Mouse (Mus musculus): ENCODE data around the gene Pglyrp1. TPM values are rescaled to one million over a fixed set of nuclear protein-coding genes. Genes with fewer than 3 reads are reported as not detected.
A peak's percentile ranks its signal among the peaks of the same experiment; 100 is the strongest.
"Not testable (repeated sequence)": the region's sequence is repeated elsewhere in the genome, so short reads cannot be mapped to it uniquely, and the experiment has no call there.

Pglyrp1 gene
- polyA plus RNA-seq (2016; fragmentation: Nextera tagmentation; extraction: Ambion mirVana): 0.33 and 0.58 TPM in 2 replicates

- H3K4me1 ChIP-seq; H3K27ac ChIP-seq; H3K36me3 ChIP-seq; DNase-seq (ENCODE audit: low spot score); H3K9me3 ChIP-seq (replicated peaks); H3K4me3 ChIP-seq; H3K27me3 ChIP-seq (ENCODE audit: low read depth, poor library complexity, severe bottlenecking): not testable (repeated sequence)
- 100% methylated on average over 1 of the region's 8 CpGs for WGBS
These were observed at the start of gene Pglyrp1 for GRCm38 (mm10) chr7:18871031-18871430. Pglyrp1 (plus strand) TSS chr7:18871331.

- H3K4me1 ChIP-seq: no peaks in the 10 kb centered on the region
- H3K27ac ChIP-seq: no peak within 1 kb of the TSS
- no peaks in the 10 kb centered on the region for H3K27me3 ChIP-seq (ENCODE audit: low read depth, poor library complexity, severe bottlenecking)
- no peak within 1 kb of the TSS for H3K4me3 ChIP-seq
- WGBS: 71% methylated on average over 3 of the region's 3 CpGs
- peak; percentile 13 for DNase-seq (ENCODE audit: low spot score)
- H3K9me3 ChIP-seq (replicated peaks): no peaks in the 10 kb centered on the region
- no peaks in the 10 kb centered on the region for H3K36me3 ChIP-seq
These were observed 49.6 kb upstream of the Pglyrp1 start, which contains the start of gene Psg17 for GRCm38 (mm10) chr7:18821507-18821906. Psg17 (minus strand) TSS chr7:18821607.

DNA sequence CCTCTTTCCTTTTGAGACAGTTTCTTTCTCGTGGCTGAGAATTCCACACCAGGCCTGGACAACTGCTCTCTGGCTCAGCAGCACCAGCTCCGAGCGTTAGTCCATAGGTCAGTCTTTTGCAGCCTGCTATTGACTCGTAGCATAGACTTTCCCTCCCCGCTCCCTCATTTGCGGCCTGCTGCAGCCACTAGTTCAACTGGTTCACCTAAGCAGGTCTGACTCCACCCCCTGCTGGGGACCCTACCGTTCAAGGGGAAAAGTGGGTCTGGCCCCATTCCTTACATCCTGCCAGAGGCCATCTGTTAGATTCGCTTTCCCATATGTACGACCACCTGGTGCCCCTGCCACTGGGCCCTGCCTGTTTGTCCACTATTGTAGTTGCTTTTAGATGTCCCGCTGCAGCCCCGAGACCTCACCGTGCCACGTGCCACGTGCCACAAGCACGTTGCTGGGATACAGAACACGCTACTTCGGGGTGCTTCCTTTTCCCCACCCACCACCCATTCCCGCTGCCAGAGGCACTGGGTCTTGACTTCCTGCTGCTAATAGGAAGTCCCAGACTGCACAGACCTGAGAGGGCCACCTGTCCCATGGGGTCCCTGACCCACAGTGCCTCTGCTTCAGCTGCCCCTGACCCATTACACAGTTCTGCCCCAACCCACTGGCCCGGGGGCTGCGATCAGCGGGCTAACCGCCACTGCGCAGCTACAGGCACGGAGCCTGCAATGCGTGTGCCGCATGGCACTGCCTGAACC lies 43.2 kb upstream of the Pglyrp1 start:
- DNase-seq (ENCODE audit: low spot score): no peak
- Histone ChIP-seq H3K4me1 (peaks cover 5% of the 10 kb centered on the region; the same call in 1 of the 2 replicates), H3K4me3 (no peak overlapping the region), H3K27me3 (ENCODE audit: low read depth, poor library complexity, severe bottlenecking) (no peaks in the 10 kb centered on the region), H3K27ac (no peak overlapping the region), H3K36me3 (no peaks in the 10 kb centered on the region), H3K9me3 (replicated peaks) (no peaks in the 10 kb centered on the region)
- 66% methylated on average over 26 of the region's 26 CpGs for WGBS

GRCm38 (mm10) chr7:18828592-18828991 lies 42.5 kb upstream of the Pglyrp1 start:
- Histone ChIP-seq H3K4me3 (no peak overlapping the region), H3K9me3 (replicated peaks) (no peaks in the 10 kb centered on the region), H3K36me3 (no peaks in the 10 kb centered on the region), H3K27me3 (ENCODE audit: low read depth, poor library complexity, severe bottlenecking) (no peaks in the 10 kb centered on the region), H3K4me1 (peaks cover 5% of the 10 kb centered on the region; the same call in 1 of the 2 replicates), H3K27ac (no peak overlapping the region)
- WGBS: 66% methylated on average over 9 of the region's 9 CpGs
- no peak for DNase-seq (ENCODE audit: low spot score)

GRCm38 (mm10) chr7:18829545-18829944 lies 41.6 kb upstream of the Pglyrp1 start:
- H3K4me3 ChIP-seq: no peak overlapping the region
- no peaks in the 10 kb centered on the region for H3K36me3 ChIP-seq
- 91% methylated on average over 7 of the region's 7 CpGs for WGBS
- H3K4me1 ChIP-seq: peaks cover 5% of the 10 kb centered on the region; the same call in 1 of the 2 replicates
- H3K27ac ChIP-seq: no peak overlapping the region
- H3K9me3 ChIP-seq (replicated peaks): no peaks in the 10 kb centered on the region
- H3K27me3 ChIP-seq (ENCODE audit: low read depth, poor library complexity, severe bottlenecking): no peaks in the 10 kb centered on the region
- no peak for DNase-seq (ENCODE audit: low spot score)

- H3K27ac ChIP-seq: no peak overlapping the region
- no peaks in the 10 kb centered on the region for H3K9me3 ChIP-seq (replicated peaks)
- WGBS: 47% methylated on average over 13 of the region's 13 CpGs
- H3K4me1 ChIP-seq: peaks cover 5% of the 10 kb centered on the region; the same call in 1 of the 2 replicates
- no peak for DNase-seq (ENCODE audit: low spot score)
- no peak overlapping the region for H3K4me3 ChIP-seq
- no peaks in the 10 kb centered on the region for H3K27me3 ChIP-seq (ENCODE audit: low read depth, poor library complexity, severe bottlenecking)
- no peaks in the 10 kb centered on the region for H3K36me3 ChIP-seq
These were observed 38.8 kb upstream of the Pglyrp1 start for GRCm38 (mm10) chr7:18832298-18832697.

DNA sequence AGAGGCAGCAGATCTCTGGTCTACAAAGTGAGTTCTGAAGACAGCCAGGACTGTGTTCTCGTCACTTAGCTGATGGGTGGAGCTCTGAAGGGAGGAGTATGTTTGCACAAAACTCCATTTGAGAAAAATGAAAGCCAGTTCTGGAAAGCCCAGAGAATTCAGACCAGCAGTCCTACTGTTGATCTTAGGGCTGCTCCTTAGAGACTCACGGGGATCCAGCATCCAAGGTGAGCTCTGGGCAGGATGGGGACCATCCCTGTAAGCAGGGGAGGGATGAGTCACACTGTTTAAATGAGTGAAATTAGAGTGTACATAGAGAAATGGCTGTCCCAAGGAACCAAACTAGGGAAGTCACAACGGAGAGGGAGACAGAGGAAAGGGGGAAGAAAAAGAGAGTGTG lies 31.3 kb upstream of the Pglyrp1 start, which contains the start of gene Mill2:
Gene Mill2, plus strand, starts transcription at position 102 of the 400 bp plus-strand sequence.
- DNase-seq (ENCODE audit: low spot score): no peak
- Histone ChIP-seq H3K4me1 (peaks cover 10% of the 10 kb centered on the region), H3K9me3 (replicated peaks) (no peaks in the 10 kb centered on the region), H3K36me3 (no peaks in the 10 kb centered on the region), H3K4me3 (peak within 1 kb of the TSS; percentile 44), H3K27me3 (ENCODE audit: low read depth, poor library complexity, severe bottlenecking) (no peaks in the 10 kb centered on the region), H3K27ac (peak within 1 kb of the TSS; percentile 53; the same call in 1 of the 2 replicates)
- 26% methylated on average over 3 of the region's 3 CpGs for WGBS

GRCm38 (mm10) chr7:18840386-18841173 lies 30.6 kb upstream of the Pglyrp1 start:
- H3K27me3 ChIP-seq (ENCODE audit: low read depth, poor library complexity, severe bottlenecking): no peaks in the 10 kb centered on the region
- no peaks in the 10 kb centered on the region for H3K36me3 ChIP-seq
- peak overlapping the region; percentile 53 for H3K27ac ChIP-seq
- 7% methylated on average over 14 of the region's 17 CpGs for WGBS
- peak overlapping the region; percentile 44 for H3K4me3 ChIP-seq
- no peaks in the 10 kb centered on the region for H3K9me3 ChIP-seq (replicated peaks)
- peaks cover 10% of the 10 kb centered on the region for H3K4me1 ChIP-seq
- peak; percentile 57 for DNase-seq (ENCODE audit: low spot score)

DNA sequence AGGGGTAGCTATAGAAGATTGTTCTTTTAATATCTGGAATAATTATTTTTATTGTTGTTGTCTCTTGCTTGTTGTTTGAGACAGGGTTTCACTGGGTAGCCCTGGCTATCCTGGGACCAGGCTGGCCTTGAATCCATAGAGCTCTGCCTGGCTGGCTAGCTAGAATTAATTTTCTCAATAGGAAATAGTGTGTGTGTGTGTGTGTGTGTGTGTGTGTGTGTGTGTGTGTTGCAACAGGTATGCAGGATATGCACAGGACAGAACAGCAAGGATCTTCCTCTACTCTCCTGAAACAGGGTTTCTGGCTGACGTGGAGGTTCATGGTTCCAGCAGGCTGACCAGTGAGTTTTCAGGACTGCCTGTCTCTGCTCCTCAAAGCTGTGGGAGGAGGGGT lies 30.0 kb upstream of the Pglyrp1 start:
- Histone ChIP-seq H3K27ac (no peak overlapping the region; the same call in 1 of the 2 replicates), H3K4me1 (peaks cover 10% of the 10 kb centered on the region), H3K9me3 (replicated peaks) (no peaks in the 10 kb centered on the region), H3K27me3 (ENCODE audit: low read depth, poor library complexity, severe bottlenecking) (no peaks in the 10 kb centered on the region), H3K4me3 (peak overlapping the region; percentile 44), H3K36me3 (no peaks in the 10 kb centered on the region)
- 86% methylated on average over 1 of the region's 1 CpGs for WGBS
- no peak for DNase-seq (ENCODE audit: low spot score)

- WGBS: 35% methylated on average over 5 of the region's 5 CpGs
- Histone ChIP-seq H3K27ac (no peak overlapping the region), H3K27me3 (ENCODE audit: low read depth, poor library complexity, severe bottlenecking) (no peaks in the 10 kb centered on the region), H3K9me3 (replicated peaks) (no peaks in the 10 kb centered on the region), H3K4me3 (no peak overlapping the region), H3K36me3 (no peaks in the 10 kb centered on the region), H3K4me1 (peaks cover 10% of the 10 kb centered on the region)
- DNase-seq (ENCODE audit: low spot score): no peak
These were observed 26.3 kb upstream of the Pglyrp1 start for GRCm38 (mm10) chr7:18844811-18845210.

GRCm38 (mm10) chr7:18848395-18848794 lies 22.7 kb upstream of the Pglyrp1 start:
- H3K9me3 ChIP-seq (replicated peaks): no peaks in the 10 kb centered on the region
- no peak overlapping the region for H3K27ac ChIP-seq
- H3K4me1 ChIP-seq: no peaks in the 10 kb centered on the region
- no peak for DNase-seq (ENCODE audit: low spot score)
- no peaks in the 10 kb centered on the region for H3K27me3 ChIP-seq (ENCODE audit: low read depth, poor library complexity, severe bottlenecking)
- 96% methylated on average over 1 of the region's 1 CpGs for WGBS
- no peaks in the 10 kb centered on the region for H3K36me3 ChIP-seq
- no peak overlapping the region for H3K4me3 ChIP-seq

DNA sequence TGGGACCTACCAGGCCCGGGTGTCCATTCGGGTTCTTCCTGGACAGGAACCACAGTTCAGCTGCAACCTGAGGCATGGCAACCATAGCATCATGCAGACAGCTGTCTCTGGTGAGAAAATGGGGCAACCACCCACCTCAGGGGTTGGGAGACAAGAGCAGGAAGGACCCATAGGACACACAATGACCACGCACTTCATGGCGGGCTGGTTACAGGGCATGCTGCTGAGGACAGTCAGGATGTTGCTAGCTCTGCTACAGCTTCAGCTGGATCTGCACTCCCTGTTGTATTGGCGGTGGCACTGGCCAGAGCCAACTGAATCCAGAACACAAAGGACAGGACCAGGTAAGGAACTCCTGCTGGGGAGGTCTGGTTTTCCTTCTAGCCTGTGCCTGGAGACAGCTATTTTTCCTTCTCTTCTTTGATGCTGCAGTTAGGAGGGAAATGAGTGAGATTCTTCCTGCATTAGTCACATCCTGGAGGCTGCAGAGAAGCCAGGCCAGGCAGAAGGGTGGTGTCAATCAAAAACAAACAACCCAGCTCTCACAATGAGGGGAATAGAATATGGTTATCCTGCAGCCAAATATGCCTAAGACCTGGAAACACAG lies 12.7 kb upstream of the Pglyrp1 start:
- Histone ChIP-seq H3K27me3 (ENCODE audit: low read depth, poor library complexity, severe bottlenecking) (no peaks in the 10 kb centered on the region), H3K4me1 (no peaks in the 10 kb centered on the region; the same call in 1 of the 2 replicates), H3K36me3 (no peaks in the 10 kb centered on the region), H3K27ac (no peak overlapping the region), H3K9me3 (replicated peaks) (no peaks in the 10 kb centered on the region), H3K4me3 (no peak overlapping the region)
- WGBS: 82% methylated on average over 5 of the region's 5 CpGs
- no peak for DNase-seq (ENCODE audit: low spot score)
